ENCODE assay signal across 18 mouse cellular contexts in the genomic region with DNA sequence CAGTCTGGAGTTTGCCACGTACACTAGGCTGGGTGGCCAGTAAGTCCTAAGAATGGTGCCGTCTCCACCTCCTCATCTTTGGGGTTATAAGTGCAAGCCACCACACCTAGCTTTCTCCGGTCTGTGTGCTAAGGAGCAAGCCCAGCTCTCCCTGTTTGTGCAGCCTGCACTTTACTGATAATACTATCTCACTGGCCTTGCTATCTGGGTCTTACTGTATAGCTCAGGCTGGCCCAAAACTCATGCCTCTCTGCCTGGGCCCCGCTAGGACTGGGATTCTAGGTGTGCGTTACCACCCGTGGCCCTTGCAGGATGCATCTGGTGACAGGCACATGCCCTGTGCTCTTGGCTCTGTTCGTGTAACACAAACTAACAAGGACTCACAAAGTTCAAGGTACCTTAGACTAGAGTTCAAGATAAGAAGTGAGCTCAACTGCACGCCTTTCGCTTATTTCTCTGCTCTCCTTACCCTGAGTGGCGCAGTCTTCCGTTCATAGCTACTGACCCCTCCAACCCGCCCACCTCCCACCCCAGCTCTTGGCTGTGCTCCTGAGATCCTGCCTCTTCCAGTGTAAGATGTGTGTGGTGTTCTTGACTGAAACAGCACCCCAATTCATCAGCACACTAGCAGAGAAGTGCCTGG.
DNase-seq lines count a peak whose midpoint lies in the region; ATAC-seq and TF ChIP-seq lines count a peak whose summit lies in the region.
"Had no signal": no experiment of that assay in that cellular context is flagged by ENCODE, and none has a peak within 500 bp of the region (broad histone marks: within the 10 kb centered on the region; RNA-seq: fewer than 3 reads in every experiment).

No protein-coding gene starts in this region.

- ATAC-seq in heart, embryonic 11.5 days (replicated peaks; ENCODE audit: insufficient number of reproducible peaks, low FRiP score, low TSS enrichment), result peak; percentile 93
- ATAC-seq in megakaryocyte, adult 5-6 weeks (ENCODE audit: poor library complexity, severe bottlenecking), result no peak
- ATAC-seq in liver, embryonic 11.5 days (replicated peaks; ENCODE audit: low FRiP score), result peak; percentile 98
- ATAC-seq in stomach, postnatal 0 days (ENCODE audit: low FRiP score, low TSS enrichment), result 0 out of 2 replicates have a peak, but pooled peaks have one; percentile 16
- ATAC-seq: lung, postnatal 0 days had no signal

- H3K4me2 ChIP-seq in heart, embryonic 11.5 days, result no peak overlapping the region
- no peak overlapping the region for H3K4me2 ChIP-seq in liver, embryonic 11.5 days
- no peak overlapping the region for H3K4me2 ChIP-seq in stomach, postnatal 0 days (replicated peaks; ENCODE audit: low read depth)
- H3K4me2 ChIP-seq: limb, embryonic 12.5 days had no signal

- H3K4me3 ChIP-seq in heart, embryonic 11.5 days (ENCODE audit: low read depth, low read length), result no peak overlapping the region
- peak overlapping the region; percentile 47 for H3K4me3 ChIP-seq in megakaryocyte, embryonic 14.5 days (replicated peaks)
- H3K4me3 ChIP-seq in liver, embryonic 11.5 days (ENCODE audit: low read depth, low read length), result no peak overlapping the region
- no peak overlapping the region for H3K4me3 ChIP-seq in stomach, postnatal 0 days (ENCODE audit: low read depth, low read length)
- H3K4me3 ChIP-seq: forebrain, embryonic 10.5 days; left cerebral cortex, adult 2 months; limb, embryonic 12.5 days had no signal

- no peak for TF ChIP-seq EP300 in stomach, postnatal 0 days (optimal IDR thresholded peaks at IDR 0.05)

- WGBS in heart, embryonic 11.5 days (ENCODE audit: insufficient replicate concordance), result 76% methylated on average over 12 of the region's 12 CpGs
- whole genome bisulfite sequencing in liver, embryonic 11.5 days, result 66% methylated on average over 12 of the region's 12 CpGs
- 63% methylated on average over 12 of the region's 12 CpGs for WGBS in stomach, postnatal 0 days

- no peak for TF ChIP-seq CTCF in stomach, postnatal 0 days (IDR thresholded peaks at IDR 0.05; ENCODE audit: low read depth)

- H3K9ac ChIP-seq in heart, embryonic 11.5 days (ENCODE audit: low read depth, low read length), result no peak overlapping the region
- no peak overlapping the region for H3K9ac ChIP-seq in liver, embryonic 11.5 days (ENCODE audit: low read depth, low read length)
- no peak overlapping the region for H3K9ac ChIP-seq in stomach, postnatal 0 days (ENCODE audit: low read length)
- H3K9ac ChIP-seq: limb, embryonic 12.5 days had no signal

- no peak for DNase-seq in heart, postnatal 10 days
- DNase-seq in liver, embryonic 11.5 days (ENCODE audit: low spot score), result no peak
- DNase-seq in stomach, postnatal 0 days (ENCODE audit: low spot score), result no peak
- no peak for DNase-seq in layer of hippocampus, adult 18-20 months (ENCODE audit: low spot score in 2 of 2)
- DNase-seq: adrenal gland, postnatal 10 days; B cell, adult 2 months; cerebellum, adult 18-20 months; cerebellum, postnatal 36 days; gastrocnemius, postnatal 10 days; kidney, postnatal 10 days; thymus, adult 18-20 months had no signal

- H3K36me3 ChIP-seq in heart, embryonic 11.5 days (ENCODE audit: control insufficient read depth, insufficient read depth, low read length), result no peaks in the 10 kb centered on the region
- H3K36me3 ChIP-seq in megakaryocyte, embryonic 14.5 days (replicated peaks; ENCODE audit: low read length), result no peaks in the 10 kb centered on the region
- H3K36me3 ChIP-seq in liver, embryonic 11.5 days (ENCODE audit: control insufficient read depth, insufficient read depth, low read length), result no peaks in the 10 kb centered on the region
- no peaks in the 10 kb centered on the region for H3K36me3 ChIP-seq in stomach, postnatal 0 days (ENCODE audit: control insufficient read depth, insufficient read depth, low read length)
- H3K36me3 ChIP-seq: forebrain, embryonic 10.5 days; limb, embryonic 12.5 days had no signal

- no peaks in the 10 kb centered on the region for H3K9me3 ChIP-seq in heart, embryonic 11.5 days (replicated peaks; ENCODE audit: control insufficient read depth, low read length)
- H3K9me3 ChIP-seq in megakaryocyte, embryonic 14.5 days, result peaks cover 44% of the 10 kb centered on the region
- H3K9me3 ChIP-seq in liver, embryonic 11.5 days (ENCODE audit: control insufficient read depth, low read length), result no peaks in the 10 kb centered on the region
- H3K9me3 ChIP-seq in stomach, postnatal 0 days (ENCODE audit: control insufficient read depth, low read length), result no peaks in the 10 kb centered on the region
- H3K9me3 ChIP-seq: forebrain, embryonic 10.5 days; limb, embryonic 12.5 days had no signal

- intact Hi-C loops in heart, postnatal 10 days (cut with DNase I), result no loop called here

- no peaks in the 10 kb centered on the region for H3K4me1 ChIP-seq in heart, embryonic 11.5 days (ENCODE audit: control insufficient read depth, insufficient read depth, low read length)
- no peaks in the 10 kb centered on the region for H3K4me1 ChIP-seq in megakaryocyte, embryonic 14.5 days
- H3K4me1 ChIP-seq in liver, embryonic 11.5 days (replicated peaks; ENCODE audit: control insufficient read depth, insufficient read depth, low read length), result no peaks in the 10 kb centered on the region
- H3K4me1 ChIP-seq in stomach, postnatal 0 days (replicated peaks; ENCODE audit: control insufficient read depth, insufficient read depth), result no peaks in the 10 kb centered on the region
- H3K4me1 ChIP-seq: forebrain, embryonic 10.5 days; limb, embryonic 12.5 days had no signal

- H3K27me3 ChIP-seq in heart, embryonic 11.5 days (ENCODE audit: control insufficient read depth, insufficient read depth, low read length), result no peaks in the 10 kb centered on the region
- H3K27me3 ChIP-seq in megakaryocyte, embryonic 14.5 days (replicated peaks), result no peaks in the 10 kb centered on the region
- H3K27me3 ChIP-seq in liver, embryonic 11.5 days (replicated peaks; ENCODE audit: control insufficient read depth, insufficient read depth, low read length), result no peaks in the 10 kb centered on the region
- H3K27me3 ChIP-seq in stomach, postnatal 0 days (ENCODE audit: control insufficient read depth, insufficient read depth, low read length), result no peaks in the 10 kb centered on the region

- 0 out of 2 replicates have a peak overlapping the region, but pooled peaks have one; percentile 25 for H3K27ac ChIP-seq in heart, embryonic 11.5 days (ENCODE audit: low read depth, low read length)
- H3K27ac ChIP-seq in liver, embryonic 11.5 days (ENCODE audit: low read depth, low read length), result no peak overlapping the region; the same call in 1 of the 2 replicates
- no peak overlapping the region for H3K27ac ChIP-seq in stomach, postnatal 0 days (replicated peaks)
- H3K27ac ChIP-seq: forebrain, embryonic 10.5 days; left cerebral cortex, adult 2 months; limb, embryonic 12.5 days had no signal
